Mouse (Mus musculus) hindbrain, embryonic 11.5 days (tissue): ENCODE results near the gene Ctcf. TPM values are rescaled to one million over a fixed set of nuclear protein-coding genes. Genes with fewer than 3 reads are reported as not detected.

Source experiments
- ATAC-seq: fragments of 200-750 bp; cut with Nextera tagmentation; 2 replicates; pipeline ENCODE4 v1.8.0; 2017; ENCODE audit warnings: mild to moderate bottlenecking, moderate TSS enrichment, moderate library complexity; ENCODE audit not compliant: low FRiP score
- DNase-seq: peaks from one replicate; pipeline ENCODE4 v3.0.0-alpha.2; 2015; ENCODE audit warnings: low spot score
- H3K27ac ChIP-seq: fragments of 300-500 bp; sonication (generic); 2 replicates; pipeline ENCODE4 v1.5.1; 2014; ENCODE audit warnings: mild to moderate bottlenecking, low read depth, low read length
- H3K27me3 ChIP-seq: fragments of 300-500 bp; sonication (generic); 2 replicates; pipeline ENCODE4 v1.6.1; 2014; ENCODE audit warnings: mild to moderate bottlenecking, low read length, moderate library complexity, mixed read lengths; ENCODE audit not compliant: control insufficient read depth, insufficient read depth
- H3K36me3 ChIP-seq: fragments of 300-500 bp; sonication (generic); 2 replicates; pipeline ENCODE4 v1.6.1; 2014; ENCODE audit warnings: mild to moderate bottlenecking, low read length, moderate library complexity, mixed read lengths; ENCODE audit not compliant: control insufficient read depth, insufficient read depth
- H3K4me1 ChIP-seq: fragments of 300-500 bp; sonication (generic); replicated peaks from 2 replicates; pipeline ENCODE4 v1.6.1; 2014; ENCODE audit warnings: low read length, mixed read lengths; ENCODE audit not compliant: control insufficient read depth, insufficient read depth
- H3K4me2 ChIP-seq: fragments of 300-500 bp; sonication (generic); replicated peaks from 2 replicates; pipeline ENCODE4 v1.6.1; 2014; ENCODE audit warnings: mild to moderate bottlenecking, low read depth, low read length
- H3K4me3 ChIP-seq: fragments of 300-500 bp; sonication (generic); 2 replicates; pipeline ENCODE4 v1.5.1; 2014; ENCODE audit warnings: low read depth, low read length
- H3K9ac ChIP-seq: fragments of 300-500 bp; sonication (generic); 2 replicates; pipeline ENCODE4 v1.6.1; 2014; ENCODE audit warnings: low read depth, low read length
- H3K9me3 ChIP-seq: fragments of 300-500 bp; sonication (generic); 2 replicates; pipeline ENCODE4 v1.6.1; 2016; ENCODE audit warnings: low read length; ENCODE audit not compliant: control insufficient read depth
- WGBS: fragments of 180-500 bp; shearing (Covaris S2); extraction: QIAGEN DNeasy Blood & Tissue Kit; methylation state at CpG from one replicate; pipeline ENCODE4 v1.1.7; 2014; 5-methylcytosine and 5-hydroxymethylcytosine counted together
- polyA plus RNA-seq: library from polyadenylated mRNA; unstranded; fragments of >200 nt; fragmentation: Nextera tagmentation; extraction: Ambion mirVana; gene quantifications from 2 replicates; pipeline ENCODE4 v1.2.1, GENCODE M21; 2014

The Ctcf gene
- polyA plus RNA-seq, 1 experiment from 2014 or later: 121 TPM

DNA sequence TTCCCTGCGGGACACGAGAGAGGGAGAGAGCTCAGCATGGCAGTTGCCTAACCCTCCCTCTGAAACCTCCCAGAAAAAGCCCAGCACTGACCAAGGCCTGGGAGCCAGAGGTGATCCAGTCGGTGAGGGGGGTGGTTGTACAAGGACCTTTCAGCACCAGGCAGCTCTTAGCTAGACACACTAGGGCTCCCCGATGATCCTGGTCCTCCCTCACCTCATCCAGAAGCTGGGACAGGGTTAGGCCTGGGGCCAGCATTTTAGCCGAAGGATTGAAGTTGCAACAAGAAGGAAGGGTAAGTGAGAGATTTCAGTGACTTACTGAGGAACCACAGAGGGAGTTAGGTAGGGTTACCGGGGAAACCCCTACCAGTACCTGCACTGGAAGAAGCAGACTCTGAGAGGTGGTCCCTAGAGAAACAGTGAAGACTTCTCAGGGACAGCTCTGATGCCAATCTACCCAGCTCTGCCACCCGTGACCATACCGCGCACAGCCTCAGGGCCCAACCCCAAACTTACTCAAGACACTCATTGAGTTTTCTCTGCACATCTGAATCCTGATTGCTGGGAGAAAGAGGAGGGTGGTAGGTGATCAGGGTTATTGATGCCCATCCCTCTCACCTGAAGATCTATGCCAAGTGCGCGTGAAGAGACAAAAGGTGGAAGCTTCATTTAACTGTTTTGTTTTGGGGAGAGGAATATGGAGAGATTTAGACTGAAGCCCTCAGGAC, 63.3 kb downstream of the Ctcf start:
- no peaks in the 10 kb centered on the region for H3K9me3 ChIP-seq
- H3K36me3 ChIP-seq: 0 out of 2 replicates have a peak, but pooled peaks cover 2% of the 10 kb centered on the region
- peak overlapping the region; percentile 73 for H3K4me3 ChIP-seq
- H3K4me2 ChIP-seq: peak overlapping the region; percentile 91
- DNase-seq: no peak
- peak overlapping the region; percentile 65 for H3K9ac ChIP-seq
- no peaks in the 10 kb centered on the region for H3K27me3 ChIP-seq
- peaks cover 4% of the 10 kb centered on the region for H3K4me1 ChIP-seq
- 91% methylated on average over 11 of the region's 11 CpGs for WGBS
- no peak for ATAC-seq
- no peak overlapping the region for H3K27ac ChIP-seq

DNA sequence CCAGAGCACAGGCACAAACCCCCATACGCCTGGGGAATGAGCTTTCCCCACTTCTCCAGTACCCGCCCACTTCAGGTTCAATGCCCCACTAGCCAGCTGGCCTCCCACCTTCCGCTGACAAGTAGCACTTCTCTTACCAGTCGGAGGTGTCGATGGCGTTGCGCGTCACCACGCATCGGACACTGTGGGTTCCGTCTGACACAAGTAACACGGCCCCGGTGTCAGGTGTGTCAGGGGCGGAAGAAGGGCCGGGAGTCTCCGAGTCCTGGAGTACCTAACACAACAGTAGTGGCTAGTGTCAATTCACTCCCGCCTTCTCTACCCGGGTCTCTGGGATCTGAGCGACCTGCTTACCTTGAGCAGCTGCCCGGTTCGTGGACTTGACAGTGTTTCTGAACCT, 64.2 kb downstream of the Ctcf start:
- Histone ChIP-seq H3K9me3 (no peaks in the 10 kb centered on the region), H3K27me3 (no peaks in the 10 kb centered on the region), H3K4me3 (peak overlapping the region; percentile 73), H3K9ac (peak overlapping the region; percentile 65), H3K4me1 (no peaks in the 10 kb centered on the region; the same call in none of the 2 replicates), H3K27ac (no peak overlapping the region), H3K36me3 (0 out of 2 replicates have a peak, but pooled peaks cover 2% of the 10 kb centered on the region), H3K4me2 (peak overlapping the region; percentile 91)
- DNase-seq (no peak), ATAC-seq (peak; percentile 51)
- WGBS: 0% methylated on average over 21 of the region's 21 CpGs

DNA sequence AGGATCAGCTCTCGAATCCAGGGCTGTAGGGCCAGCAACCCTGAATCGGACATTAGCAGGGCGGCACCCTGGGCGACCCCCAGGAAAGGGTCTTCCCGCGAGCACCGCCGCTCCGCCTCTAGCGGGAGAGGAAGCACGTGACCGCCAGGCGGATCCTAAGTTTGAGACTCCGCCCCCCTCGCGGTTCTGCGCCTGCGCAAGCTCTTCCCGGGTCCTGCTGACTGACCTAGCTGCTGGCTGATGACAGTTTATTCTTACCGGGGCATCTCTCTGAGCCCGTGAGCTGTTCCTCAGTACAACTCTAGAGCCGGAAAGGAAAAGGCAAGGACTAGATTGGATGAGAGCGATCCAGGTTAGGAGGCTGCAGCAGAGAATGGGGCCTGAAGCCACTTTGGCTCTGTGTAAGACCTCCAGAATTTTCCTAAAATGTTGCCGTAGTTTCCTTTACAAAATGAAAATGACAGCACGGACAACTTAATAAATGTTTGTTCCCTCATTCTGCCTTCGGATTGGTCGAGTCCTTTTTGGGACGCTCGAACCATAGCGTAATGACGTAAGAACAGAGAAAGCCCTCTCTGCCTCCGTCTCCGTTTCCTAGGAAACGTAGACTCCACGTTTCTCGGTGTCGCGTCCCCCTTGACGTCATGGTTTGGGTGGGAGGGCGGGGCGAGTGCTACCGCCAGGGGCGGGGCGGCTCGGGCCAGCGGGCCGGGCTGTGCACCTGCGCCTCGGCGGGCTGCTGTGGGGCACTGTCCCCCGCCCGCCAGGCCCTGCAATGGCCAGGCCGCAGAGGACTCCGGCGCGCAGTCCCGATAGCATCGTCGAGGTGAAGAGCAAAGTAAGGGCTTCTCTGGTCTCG, 64.8 kb downstream of the Ctcf start, which contains the start of the genes Acd and Pard6a:
TSS of gene Acd (minus strand) at position 137 of the 859 bp plus-strand sequence.
TSS of gene Pard6a (plus strand) at position 183 of the 859 bp plus-strand sequence.
- peak within 1 kb of the TSS; percentile 68 for H3K9ac ChIP-seq
- peak; percentile 86 for ATAC-seq
- DNase-seq: peak; percentile 99
- H3K9me3 ChIP-seq: no peaks in the 10 kb centered on the region
- whole genome bisulfite sequencing: under 1% methylated on average over 58 of the region's 60 CpGs
- H3K36me3 ChIP-seq: 0 out of 2 replicates have a peak, but pooled peaks cover 2% of the 10 kb centered on the region
- H3K4me1 ChIP-seq: no peaks in the 10 kb centered on the region; the same call in none of the 2 replicates
- no peaks in the 10 kb centered on the region for H3K27me3 ChIP-seq
- peak within 1 kb of the TSS; percentile 91 for H3K4me2 ChIP-seq
- H3K27ac ChIP-seq: peak within 1 kb of the TSS; percentile 74
- H3K4me3 ChIP-seq: peak within 1 kb of the TSS; percentile 73

DNA sequence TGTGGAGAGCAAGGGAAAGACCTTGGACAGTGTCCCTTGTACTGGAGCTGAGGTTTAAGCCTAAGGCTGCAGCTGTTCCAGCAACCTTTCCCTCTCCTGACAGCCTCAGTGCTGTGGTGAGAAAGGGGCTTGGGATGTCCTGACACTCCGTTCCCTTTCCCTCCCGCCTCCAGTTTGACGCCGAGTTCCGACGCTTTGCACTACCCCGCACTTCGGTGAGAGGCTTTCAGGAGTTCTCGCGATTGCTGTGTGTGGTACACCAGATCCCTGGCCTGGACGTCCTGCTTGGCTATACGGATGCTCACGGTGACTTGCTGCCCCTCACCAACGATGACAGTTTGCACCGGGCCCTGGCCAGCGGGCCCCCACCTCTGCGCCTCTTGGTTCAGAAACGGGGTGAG, 65.6 kb downstream of the Ctcf start:
- peak overlapping the region; percentile 73 for H3K4me3 ChIP-seq
- ATAC-seq (peak; percentile 43), DNase-seq (peak; percentile 50)
- peak overlapping the region; percentile 74 for H3K27ac ChIP-seq
- WGBS: 39% methylated on average over 18 of the region's 18 CpGs
- peak overlapping the region; percentile 68 for H3K9ac ChIP-seq
- H3K9me3 ChIP-seq: no peaks in the 10 kb centered on the region
- H3K4me1 ChIP-seq: no peaks in the 10 kb centered on the region; the same call in none of the 2 replicates
- H3K36me3 ChIP-seq: no peaks in the 10 kb centered on the region
- H3K4me2 ChIP-seq: peak overlapping the region; percentile 91
- H3K27me3 ChIP-seq: no peaks in the 10 kb centered on the region

DNA sequence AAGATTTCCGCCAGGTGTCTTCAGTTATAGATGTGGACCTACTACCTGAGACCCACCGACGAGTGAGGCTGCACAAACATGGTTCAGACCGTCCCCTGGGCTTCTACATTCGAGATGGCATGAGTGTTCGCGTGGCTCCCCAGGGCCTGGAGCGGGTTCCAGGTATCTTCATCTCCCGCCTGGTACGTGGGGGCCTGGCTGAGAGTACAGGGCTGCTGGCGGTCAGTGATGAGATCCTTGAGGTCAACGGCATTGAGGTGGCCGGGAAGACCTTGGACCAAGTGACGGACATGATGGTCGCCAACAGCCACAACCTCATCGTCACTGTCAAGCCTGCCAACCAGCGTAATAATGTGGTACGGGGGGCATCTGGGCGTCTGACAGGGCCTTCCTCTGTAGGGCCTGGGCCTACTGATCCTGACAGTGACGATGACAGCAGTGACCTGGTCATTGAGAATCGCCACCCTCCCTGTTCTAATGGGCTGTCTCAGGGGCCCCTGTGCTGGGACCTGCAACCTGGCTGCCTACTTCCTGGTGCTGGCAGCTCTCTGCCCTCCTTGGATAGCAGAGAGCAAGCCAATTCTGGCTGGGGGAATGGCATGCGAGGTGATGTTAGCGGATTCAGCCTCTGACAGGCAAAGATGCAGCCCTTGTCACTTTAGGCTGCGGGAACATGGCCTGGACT, 66.5 kb downstream of the Ctcf start:
- Histone ChIP-seq H3K4me2 (no peak overlapping the region), H3K9ac (no peak overlapping the region), H3K27me3 (no peaks in the 10 kb centered on the region), H3K9me3 (no peaks in the 10 kb centered on the region), H3K4me1 (no peaks in the 10 kb centered on the region; the same call in none of the 2 replicates), H3K4me3 (no peak overlapping the region), H3K27ac (no peak overlapping the region), H3K36me3 (no peaks in the 10 kb centered on the region)
- DNase-seq (no peak), ATAC-seq (no peak)
- 92% methylated on average over 24 of the region's 24 CpGs for WGBS

DNA sequence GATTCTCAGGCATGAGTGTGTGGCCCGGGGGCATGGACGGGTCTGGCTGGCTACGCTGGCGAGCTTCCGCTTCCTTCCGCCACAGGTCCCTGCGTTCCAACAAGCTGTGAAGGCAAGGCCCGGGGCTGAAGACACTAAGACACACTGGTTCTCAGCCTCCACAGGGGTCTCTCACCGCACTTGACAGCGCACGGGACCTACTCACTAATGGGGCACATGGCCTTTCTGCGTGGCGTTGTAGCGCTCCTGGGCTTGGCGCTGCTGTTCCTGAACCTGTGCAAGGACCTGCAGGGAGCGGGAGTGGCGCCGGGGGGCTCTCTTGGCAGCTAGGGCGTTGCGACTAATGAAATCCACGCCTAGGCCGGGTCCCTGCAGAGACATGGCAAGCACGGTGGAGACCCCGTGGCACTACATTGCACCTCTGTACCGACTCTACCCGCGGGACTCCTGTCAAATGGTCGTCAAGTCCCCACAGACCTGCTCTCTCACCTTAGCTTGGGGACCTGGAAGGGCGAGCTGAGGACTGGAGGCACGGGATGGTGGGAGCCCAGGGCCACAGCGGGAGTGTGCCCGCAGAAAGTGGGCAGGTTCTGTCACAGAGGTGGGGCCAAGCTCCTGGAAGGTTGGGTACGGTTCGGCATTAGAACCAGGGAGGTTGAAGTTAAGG, 67.9 kb downstream of the Ctcf start:
- DNase-seq (no peak), ATAC-seq (no peak)
- Histone ChIP-seq H3K4me1 (no peaks in the 10 kb centered on the region; the same call in none of the 2 replicates), H3K4me3 (no peak overlapping the region), H3K4me2 (no peak overlapping the region), H3K36me3 (no peaks in the 10 kb centered on the region), H3K27me3 (no peaks in the 10 kb centered on the region), H3K9me3 (no peaks in the 10 kb centered on the region), H3K27ac (no peak overlapping the region), H3K9ac (no peak overlapping the region)
- 88% methylated on average over 34 of the region's 34 CpGs for WGBS

DNA sequence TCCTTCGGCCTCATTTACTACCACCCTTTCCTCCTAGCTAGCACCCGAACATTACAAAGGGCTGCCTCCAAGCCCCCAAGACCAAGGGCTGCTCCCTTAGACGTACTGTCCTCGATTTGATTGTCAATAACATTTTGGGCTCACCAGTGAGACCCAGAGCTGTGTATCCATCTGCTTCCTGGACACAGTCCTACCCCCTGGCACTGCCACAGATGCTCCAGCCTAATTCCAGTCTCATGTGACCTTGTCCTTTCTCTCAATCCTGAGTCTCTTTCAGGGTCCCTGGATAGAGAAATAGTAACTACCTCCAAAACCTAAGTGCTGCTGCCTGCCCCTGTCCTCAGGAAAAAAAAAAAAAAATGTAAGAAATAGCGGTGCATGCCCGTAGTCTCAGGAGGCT, 68.6 kb downstream of the Ctcf start:
- Histone ChIP-seq H3K4me2 (no peak overlapping the region), H3K27me3 (no peaks in the 10 kb centered on the region), H3K4me3 (no peak overlapping the region), H3K4me1 (no peaks in the 10 kb centered on the region; the same call in none of the 2 replicates), H3K9me3 (no peaks in the 10 kb centered on the region), H3K27ac (no peak overlapping the region), H3K36me3 (no peaks in the 10 kb centered on the region), H3K9ac (no peak overlapping the region)
- ATAC-seq (no peak), DNase-seq (no peak)
- WGBS: 93% methylated on average over 6 of the region's 6 CpGs

DNA sequence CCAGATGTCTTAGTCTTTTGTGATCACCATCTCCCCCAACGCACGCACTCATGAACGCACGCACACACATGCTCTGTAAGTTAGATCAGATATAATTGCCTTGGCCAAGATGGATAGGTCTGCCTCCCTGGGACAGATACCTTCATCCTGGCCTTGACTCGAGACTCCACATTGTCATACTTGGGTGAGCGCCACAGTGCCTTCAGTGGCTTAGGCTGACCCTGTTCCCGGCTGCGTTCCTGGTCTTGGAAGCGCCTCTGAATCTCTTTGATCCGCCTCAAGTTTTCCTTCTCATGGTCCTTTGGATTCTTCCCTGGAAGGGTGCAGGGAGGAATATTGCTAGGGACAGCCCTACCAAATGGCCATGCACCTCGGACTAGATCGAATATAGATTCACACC, 70.1 kb downstream of the Ctcf start:
- Histone ChIP-seq H3K9ac (no peak overlapping the region), H3K4me1 (no peaks in the 10 kb centered on the region; the same call in 1 of the 2 replicates), H3K27ac (no peak overlapping the region), H3K36me3 (no peaks in the 10 kb centered on the region), H3K27me3 (no peaks in the 10 kb centered on the region), H3K9me3 (no peaks in the 10 kb centered on the region), H3K4me3 (peak overlapping the region; percentile 67; the same call in 1 of the 2 replicates), H3K4me2 (peak overlapping the region; percentile 90; the same call in 1 of the 2 replicates)
- WGBS: 80% methylated on average over 12 of the region's 12 CpGs
- ATAC-seq: no peak
- no peak for DNase-seq
